Mouse (Mus musculus) adipocyte (in vitro differentiated cells): Measurements from ENCODE around the gene Htra3.
A peak's percentile ranks its signal among the peaks of the same experiment; 100 is the strongest.

Source experiments
- DNase-seq: peaks from one replicate; pipeline ENCODE4 v3.0.0-alpha.2; 2016; ENCODE audit warnings: low spot score

The Htra3 gene

DNA sequence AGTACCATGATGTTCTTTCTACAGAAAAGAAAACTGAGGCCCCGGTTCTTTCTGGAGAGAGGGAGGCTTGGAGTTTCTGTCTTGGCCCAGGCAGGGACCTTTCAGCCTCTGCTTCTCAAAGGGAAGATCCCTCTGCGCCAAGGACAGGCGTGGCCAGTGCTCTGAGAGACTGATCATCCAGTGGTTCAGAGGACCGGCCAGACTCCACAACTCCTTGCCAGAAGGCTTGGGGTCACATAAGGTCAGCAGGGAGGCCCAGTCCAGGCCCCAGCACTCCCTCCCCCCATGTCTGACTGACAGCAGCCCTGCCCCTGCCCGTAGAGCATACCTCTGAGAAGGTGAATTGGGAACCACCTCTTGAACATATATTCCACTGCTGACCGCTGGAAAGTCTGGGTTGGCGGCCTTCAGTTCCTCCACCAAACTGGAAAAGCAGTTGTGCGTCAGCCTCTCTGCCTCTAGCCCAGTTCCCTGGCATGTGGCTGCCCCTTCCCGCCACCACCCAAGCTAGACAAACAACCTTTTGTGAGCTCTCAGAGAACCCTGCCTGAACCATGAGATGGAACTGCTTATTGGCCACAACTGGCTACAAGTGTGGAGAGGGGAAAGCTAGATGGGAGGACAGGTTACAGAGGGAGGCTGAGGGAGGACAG is 25.7 kb downstream of the Htra3 start:
- DNase-seq: peak; percentile 76

DNA sequence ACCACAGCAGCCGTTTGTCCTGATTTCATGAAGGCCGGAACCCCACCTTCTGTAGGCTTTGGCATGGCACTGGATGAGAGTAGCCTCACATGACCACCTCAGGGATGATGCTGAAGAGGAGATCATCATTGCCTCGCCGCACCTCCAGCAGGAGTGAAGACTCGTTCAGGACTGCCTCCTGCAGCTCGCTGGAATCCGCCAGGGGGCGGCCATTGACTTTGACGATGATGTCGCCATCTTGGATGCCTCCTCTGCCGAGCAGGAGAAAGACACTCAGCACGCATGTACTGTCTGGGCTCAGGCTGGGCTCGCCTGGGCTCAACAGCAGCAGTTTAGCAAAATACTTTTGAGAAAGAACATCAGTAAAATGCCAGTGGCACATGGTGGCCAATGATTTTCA is 26.7 kb downstream of the Htra3 start:
- no peak for DNase-seq

DNA sequence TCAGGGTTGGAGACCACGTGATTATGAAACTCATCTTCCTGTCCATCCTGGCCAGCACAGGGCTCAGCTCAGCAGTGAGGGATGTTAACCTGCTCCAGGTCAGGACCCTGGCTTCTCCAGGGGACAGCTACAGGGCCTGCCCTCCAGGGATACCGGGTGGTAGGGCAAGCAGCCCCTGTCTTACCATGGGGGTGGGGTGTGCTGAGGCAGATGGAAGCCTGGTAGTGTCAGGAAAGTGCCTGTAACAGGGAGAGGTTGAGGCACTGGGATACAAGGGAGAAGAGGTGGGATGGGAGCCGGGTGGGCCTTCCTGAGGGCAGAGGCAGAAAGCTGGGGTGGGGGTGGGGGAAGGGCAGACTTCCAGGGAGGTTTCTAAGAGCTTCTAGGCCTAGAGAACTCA is 27.3 kb downstream of the Htra3 start:
- DNase-seq: no peak

DNA sequence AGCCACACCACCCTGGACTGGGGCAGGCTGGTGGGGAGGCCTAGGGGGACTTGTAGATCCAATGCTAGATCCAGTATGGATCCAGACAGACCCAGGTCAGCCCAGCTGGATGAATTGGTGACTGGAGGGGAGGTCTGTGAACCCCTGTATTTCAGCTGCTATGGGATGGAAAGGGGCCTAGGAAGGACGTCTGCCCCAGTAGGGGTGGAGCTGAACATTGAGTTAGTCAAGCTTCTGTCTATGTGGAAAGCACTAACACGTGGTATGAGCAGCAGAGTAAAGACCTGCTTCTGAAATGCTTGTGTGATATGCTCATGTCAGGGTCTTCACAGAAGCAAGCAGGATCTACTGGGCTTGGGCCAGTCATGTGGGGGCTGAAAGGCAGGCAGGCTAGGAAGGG is 31.4 kb downstream of the Htra3 start:
- DNase-seq: no peak

DNA sequence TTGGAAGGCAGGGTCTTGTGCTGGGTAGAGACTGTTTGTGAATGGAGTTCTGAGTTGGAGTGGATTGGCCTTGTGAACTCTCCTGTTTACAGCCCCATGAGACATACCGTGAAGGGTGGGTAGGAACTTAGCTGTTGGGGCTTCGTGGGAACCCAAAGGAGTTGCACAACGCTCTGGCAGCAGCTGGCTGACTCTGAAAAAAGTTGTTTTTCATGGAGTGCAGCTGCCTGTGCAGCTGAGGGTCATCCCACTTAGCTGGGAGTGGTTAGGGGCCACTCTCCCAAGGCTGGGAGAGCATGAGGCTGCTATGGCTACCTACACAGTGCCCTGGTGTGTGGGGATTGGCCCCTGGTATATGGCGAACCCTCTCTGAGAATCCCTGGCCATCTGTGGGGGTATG is 32.0 kb downstream of the Htra3 start:
- DNase-seq: peak; percentile 95

DNA sequence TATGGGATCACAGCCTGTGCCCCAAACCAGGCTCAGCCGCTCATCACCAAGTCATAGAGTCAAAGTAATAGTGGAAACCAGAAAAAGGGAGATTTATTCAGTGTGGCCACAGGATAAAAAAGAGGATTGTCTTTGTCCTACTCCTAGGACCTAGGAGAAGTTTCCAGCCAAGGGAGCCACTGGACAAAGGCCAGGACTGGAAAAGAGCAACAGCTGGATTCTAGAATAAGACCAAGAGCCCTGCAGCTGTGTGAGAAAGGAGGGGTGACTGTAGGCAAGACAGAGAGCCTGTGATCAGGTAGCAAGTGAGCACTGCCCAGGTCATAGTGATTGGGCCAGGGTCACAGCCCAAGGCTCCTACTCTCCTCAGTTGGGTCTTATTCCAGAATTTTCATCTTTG is 32.7 kb downstream of the Htra3 start:
- DNase-seq: peak; percentile 91

DNA sequence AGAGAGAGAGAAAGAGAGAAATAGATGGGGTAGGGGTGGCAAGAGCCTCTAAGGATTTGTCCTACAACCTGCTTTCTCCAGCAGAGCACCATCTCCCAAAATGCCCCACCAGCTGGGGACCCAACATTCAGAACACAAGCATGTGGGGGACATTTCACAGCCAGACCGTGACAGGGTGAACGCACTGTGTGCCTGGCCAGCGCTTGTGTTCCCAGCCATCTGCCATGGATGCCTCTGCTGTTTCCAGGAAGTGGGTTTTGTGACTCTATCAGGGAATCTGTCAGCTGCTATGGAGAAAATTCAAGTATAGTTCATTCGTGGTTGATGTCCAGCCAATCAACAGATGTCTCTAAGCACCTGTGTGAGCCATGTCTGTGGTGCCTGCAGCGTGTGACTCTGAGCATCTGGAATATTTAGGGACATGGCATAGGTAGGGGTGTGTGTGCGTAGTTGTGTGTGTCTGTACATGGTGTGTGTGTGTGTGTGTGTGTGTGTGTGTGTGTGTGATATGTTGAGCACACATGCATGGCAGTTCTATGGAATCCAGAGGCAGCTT is 33.6 kb downstream of the Htra3 start:
- no peak for DNase-seq

DNA sequence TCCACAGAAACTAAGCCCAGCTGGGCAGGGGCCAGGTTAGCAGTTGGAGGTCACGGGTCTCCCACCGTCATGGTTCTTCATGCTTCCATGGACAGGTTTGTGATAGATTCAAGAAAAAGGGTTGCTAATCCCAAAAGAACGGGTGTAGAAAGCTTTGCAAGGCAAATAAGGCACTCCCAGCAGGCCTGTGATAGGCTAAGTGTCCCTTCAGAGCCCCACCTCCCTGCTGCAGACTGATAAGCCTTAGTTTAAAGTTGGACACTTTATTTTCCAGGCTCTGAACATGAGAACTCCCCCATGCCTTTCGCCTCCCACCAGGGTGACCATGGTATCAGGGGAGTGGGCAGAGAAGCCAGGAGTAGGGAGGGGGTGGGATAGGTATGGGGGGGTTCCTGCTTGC is 35.5 kb downstream of the Htra3 start:
- no peak for DNase-seq

DNA sequence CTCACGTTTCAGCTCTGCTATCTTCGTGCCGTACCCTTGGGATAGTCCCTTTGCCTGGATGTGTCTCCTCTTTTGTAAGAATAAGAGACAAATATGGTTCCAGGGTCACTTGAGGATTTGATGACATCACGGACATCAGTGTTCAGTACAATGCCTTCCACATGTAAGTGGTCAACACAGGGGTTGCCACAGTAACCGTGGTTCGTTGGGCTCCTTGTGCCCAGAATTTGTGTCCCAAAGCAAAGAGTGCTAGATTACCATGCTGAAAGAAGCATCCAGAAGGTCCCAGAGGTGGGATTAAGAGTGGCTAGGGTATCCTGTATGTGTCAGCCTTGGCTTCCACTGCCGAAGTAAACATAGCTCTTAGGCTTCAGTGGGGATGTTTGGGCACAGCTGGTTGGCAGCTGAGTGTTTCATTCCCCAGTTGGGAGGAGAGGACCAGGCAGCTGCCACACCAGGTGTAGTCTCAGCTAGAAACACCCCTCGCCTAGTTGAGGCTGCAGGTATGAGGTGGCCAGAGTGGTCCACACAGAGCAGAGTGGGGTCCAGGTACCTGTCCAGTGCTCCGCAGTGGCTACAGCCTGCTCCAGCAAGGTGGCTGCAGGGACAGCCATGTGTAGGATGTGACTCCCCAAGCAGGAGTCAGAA is 36.1 kb downstream of the Htra3 start:
- no peak for DNase-seq

DNA sequence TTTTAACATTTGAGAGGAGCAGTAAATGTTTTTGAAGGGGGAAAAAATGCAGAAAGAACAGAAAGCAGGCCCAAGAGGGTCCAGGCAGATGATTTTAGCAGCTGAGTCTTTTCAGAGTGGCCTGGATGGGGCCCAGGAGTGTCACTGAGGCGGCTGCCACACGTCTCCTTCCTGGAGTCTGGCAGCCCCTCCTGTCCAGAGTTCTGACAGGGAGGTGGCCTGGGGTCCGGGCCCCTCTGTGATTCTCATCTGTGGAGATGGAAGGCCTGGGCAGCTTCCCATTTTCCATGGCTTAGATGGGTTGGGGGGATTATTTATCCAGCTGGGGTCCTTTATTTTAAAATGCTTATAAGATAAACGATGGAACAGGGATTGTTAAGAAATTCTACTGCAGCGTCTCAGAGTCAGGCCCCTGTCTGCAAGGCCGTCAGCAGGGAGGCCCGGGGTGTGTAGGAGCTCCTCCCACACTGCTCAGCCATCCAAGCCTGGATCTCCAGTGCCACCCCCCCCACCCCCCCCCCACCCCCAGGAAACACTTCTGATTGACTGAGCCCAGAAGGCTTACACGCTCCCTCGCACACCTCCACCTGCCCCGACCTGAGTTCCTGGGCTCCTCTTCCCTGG is 37.5 kb downstream of the Htra3 start:
- no peak for DNase-seq

DNA sequence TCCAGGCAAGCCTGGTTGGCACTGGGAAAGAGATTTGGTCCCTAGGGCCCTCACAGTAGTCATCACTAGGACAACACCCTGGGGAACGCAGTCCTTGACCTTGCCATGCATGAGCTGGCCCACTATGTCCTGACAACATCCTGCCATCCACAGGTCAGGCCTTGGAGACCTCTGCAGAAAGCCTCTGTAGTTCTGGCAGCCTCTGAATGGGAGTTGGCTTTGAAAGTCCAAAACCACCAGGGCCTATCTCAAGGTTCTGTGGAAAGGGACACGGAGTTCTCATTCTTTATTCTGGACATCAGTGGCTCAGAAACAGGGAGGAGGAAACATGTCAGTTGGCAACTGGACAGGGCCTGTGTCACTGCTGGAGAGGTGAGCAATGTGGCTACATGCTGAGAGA is 43.6 kb downstream of the Htra3 start:
- peak; percentile 70 for DNase-seq

DNA sequence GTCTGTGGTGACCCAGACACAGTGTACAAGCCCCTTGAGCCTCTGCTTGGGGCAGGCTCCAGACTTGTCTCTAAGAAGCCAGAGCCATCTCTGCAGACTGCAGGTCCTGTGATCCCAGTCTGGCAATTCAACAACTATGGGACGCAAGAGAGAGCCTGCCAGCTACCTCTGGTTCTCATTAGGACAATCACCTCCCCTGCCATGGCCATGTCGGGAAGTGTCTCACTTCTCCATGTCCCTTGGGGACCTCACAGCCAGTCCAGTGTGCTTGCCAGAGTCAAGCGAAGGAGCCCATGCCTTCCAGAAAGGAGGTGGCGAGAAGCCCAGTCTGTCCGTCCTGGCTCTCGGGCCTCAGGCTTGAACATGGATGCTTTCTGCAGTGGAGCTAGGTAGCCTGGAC is 46.7 kb downstream of the Htra3 start:
- DNase-seq: peak; percentile 95

DNA sequence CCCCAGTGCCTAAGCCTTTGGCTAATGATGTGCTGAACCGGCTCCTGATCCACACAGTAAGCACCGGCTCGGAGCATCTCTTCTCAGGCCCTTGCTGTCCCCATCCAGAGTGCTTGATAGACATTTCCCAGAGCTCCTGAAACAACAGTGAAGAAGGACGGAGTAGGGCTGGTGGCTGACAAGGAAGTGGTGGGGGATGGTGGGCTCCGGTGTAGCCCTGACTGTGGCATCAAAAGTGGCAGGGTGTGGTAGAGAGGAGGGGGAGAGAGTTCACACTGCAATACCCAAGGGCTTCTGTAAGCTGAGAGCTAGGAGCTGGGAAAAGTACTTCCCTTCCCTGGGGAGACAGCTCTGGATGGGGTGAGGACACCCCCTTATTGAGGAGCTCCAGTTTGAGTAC is 47.8 kb downstream of the Htra3 start:
- DNase-seq: no peak

DNA sequence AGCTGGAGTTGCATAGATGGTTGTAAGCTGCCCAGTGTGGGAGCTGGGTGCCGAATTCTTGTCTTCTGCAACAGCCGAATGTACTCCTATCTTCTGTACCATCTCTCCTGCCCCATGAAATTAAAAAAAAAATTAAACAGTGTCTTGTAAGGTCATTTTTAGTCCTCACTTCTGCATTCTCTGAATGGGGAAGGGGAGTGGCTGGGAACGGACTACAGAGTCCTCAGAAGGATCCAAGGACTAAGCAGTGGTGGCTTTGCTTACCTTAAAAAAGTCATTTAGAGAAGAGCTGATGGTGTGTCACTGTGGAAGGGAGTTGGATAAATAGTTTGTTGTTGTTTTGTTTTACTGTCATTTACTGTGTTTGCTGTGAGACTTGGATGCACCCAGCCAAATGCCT is 48.4 kb downstream of the Htra3 start:
- DNase-seq: no peak

DNA sequence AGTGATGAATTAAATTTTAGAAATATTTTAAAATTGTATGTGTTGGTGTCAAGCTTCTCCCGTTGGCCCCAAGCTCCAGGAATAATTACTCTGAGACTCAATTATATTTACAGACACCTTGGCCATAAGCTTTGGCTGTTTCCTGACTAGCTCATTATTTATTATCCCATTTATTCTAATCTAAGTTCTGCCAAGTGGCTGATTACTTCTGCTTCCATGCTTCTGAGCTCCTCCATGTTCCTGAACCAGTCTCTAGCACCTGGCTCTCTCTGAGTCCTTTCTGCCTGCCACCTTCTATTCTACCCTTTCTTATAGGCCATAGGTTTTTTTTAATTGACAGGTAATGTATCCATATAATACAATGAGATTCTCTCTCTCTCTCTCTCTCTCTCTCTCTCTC is 48.9 kb downstream of the Htra3 start:
- DNase-seq: no peak

DNA sequence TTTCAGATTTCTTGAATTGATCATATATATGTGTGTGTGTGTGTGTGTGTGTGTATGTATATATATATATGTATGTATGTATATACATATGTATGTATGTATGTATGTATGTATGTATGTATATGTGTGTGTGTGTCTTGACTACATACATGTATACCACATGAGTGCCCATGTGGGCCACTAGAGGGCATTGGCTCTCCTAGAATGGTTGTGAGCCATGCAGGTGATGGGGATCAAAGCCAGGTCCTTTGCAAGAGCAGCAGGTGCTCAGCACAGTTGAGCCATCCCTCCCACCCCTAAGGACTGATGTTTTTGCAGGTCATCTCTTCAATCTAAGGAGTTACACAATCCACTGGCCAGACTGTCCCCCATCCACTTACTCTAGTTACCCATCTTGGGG is 50.2 kb downstream of the Htra3 start:
- DNase-seq: no peak

DNA sequence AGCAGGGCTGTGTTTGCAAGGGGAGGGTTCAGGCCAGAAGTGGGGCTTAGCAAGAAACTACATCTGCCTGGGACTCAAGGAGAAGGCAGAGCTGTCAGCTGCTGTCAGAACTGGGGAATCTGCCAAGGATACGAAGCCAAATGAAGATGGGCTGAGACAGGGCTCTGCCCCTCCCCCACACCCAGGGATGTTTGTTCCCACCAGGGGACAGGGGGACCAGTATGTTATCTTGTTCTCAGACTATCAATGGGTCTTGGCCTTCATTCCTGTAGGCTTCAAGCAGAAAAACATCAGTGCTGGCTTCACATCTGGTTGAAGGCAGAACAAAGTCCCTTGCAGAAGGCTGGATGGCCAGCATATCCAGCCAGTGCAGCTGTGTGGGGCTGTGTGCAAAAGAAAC is 50.9 kb downstream of the Htra3 start:
- peak; percentile 89 for DNase-seq

DNA sequence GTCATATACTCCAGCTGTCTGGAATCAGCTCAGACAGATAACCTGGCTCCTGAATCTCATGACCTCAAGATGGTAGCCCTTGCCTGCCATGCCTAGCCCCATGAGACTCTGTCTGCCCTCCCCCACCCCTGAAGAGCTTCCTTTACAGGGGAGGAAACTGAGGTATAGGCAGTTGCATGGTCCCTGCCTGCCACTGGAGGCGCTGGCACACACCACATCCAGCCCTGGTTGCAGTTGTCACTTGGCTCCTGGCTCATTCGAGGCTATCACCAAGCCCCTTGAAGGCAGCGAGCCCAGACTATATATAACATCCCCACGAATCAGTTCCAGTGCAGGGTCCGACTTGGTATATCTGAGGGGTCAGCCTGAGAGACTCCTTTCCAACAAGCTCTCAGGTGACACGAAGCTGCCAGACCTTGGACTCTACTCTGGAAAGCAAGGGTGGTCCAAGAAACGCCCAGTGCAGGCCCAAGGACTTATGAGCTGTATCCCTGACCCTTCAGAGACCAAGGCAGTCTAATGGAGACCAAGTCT is 52.2 kb downstream of the Htra3 start:
- DNase-seq: no peak

DNA sequence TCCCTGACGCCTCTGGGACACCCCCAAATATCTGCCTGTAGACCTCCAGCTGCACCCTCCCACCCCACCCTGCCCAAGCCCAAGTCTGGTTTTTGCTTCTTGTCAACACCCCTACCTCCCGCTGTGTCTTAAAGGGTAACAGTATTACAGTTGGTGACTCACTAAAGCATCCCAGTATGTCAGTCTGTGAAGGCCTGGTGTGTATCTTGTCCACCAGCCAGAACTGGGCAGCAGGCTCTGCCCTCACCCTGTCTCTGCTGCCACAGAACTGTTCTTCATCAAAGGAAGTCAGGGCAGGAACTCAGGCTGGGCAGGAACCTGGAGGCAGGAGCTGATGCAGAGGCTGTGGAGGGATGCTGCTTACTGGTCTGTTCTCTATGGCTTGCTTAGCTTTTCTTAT is 53.2 kb downstream of the Htra3 start:
- DNase-seq: peak; percentile 55

DNA sequence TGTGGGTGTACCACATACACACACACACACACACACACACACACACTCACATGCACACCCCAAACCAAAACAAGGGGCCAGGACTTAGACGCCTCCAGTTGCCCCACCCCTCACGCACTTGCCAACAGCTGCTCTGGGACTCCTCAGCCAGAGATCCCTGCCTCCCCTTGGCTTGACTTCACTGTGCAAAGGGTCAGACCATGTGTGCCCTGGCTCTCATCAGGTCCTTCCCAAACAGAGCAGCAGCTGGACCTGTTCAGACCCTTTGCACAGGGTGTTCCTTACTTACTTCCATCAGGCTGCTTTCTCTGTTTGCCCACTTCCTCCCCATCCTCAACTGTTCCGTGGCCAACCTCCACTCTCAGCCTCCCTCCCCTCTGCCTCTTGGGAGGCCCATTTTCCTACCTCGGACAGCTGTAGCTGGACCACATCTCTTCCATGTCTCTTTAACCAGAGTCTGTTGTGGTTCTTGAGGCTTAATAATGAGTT is 54.8 kb downstream of the Htra3 start:
- peak; percentile 99 for DNase-seq

DNA sequence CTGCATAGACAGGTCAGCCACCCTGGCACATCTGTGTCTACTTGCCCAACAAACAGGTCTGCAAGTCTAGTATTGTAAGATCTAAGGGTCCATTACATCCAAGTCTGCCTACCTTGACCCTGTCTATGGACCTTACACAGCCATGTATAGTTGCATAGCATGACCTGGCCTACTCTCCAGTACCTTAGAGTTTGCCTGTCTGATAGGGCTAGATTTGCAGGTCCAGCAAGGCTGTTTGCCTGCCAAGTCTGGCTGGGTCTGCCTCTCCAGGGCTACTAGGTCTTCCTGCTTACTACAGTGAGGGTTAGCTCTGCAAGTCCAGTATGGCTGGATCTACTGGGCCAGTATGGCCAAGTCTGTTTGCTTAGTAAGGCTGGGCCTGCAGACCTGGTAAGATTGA is 55.8 kb downstream of the Htra3 start:
- DNase-seq: peak; percentile 41

DNA sequence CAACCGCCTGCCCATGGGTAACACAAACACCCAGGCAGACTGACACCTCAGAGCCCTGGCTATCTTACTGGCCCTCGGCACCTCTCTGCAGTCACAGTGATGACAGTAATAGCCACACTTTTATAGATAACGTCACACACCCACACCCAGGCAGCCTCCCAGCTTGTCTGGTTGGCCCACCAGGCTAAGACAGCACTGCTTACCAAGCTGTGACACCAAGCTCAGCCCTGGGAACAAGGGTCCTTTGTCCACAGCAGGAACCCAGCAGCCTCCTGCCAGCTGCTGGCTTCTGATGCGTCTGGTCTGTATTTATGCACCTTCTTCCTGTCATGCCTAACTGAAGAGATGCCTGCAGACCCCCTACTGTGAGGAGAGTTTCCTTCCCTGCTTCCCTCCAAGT is 58.5 kb downstream of the Htra3 start:
- no peak for DNase-seq

DNA sequence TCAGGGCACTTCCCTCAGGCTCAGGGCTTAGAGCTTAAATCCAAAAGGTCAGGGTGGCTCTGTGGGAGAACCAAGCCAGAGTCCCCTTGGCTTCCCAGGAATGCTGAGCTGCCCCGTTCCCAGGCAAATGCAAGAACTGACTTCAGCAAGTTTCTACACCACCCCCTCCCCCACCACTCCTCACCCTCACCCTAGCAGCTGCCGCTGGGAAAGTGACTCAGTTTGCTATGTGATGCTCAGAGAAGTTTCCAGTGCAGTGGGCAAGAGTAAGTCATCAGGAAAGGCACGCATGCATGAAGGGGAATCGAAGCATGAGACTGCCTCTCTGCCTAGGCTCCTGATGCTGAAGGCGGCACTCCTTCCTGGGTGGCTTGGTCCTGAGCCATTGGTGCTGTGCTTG is 62.6 kb downstream of the Htra3 start:
- peak; percentile 65 for DNase-seq
